Mouse (Mus musculus): ENCODE data around the gene Olfr1028.

Olfr1028 gene

GRCm38 (mm10) chr2:85950137-85950536 lies at the start of gene Olfr1028:
TSS of gene Olfr1028 (plus strand) at chr2:85950437.
- no peak for DNase-seq

DNA sequence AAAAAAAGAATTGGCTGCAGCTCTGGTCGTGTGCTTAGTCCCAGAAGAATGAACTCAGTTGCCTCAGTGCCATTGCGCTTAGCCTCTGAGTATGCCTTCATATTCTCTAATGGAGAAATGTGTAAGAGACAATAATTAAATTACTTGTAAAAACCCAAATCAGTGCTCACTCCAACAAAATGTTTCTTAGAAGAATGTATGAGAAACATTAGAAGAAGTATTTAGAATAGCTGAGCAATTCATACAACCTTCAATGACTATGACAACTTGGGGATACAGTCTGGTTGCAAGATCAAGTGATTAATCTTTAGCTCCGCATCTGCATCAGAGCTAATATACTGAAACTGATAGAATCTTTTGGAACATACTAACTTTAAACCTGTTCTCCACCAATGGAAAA lies 45.3 kb upstream of the Olfr1028 start, which contains the start of gene Olfr1024:
Gene Olfr1024, minus strand, starts transcription at position 101 of the 400 bp plus-strand sequence.
- no peak for DNase-seq

GRCm38 (mm10) chr2:85913197-85913596 lies 37.0 kb upstream of the Olfr1028 start:
- no peak for DNase-seq

DNA sequence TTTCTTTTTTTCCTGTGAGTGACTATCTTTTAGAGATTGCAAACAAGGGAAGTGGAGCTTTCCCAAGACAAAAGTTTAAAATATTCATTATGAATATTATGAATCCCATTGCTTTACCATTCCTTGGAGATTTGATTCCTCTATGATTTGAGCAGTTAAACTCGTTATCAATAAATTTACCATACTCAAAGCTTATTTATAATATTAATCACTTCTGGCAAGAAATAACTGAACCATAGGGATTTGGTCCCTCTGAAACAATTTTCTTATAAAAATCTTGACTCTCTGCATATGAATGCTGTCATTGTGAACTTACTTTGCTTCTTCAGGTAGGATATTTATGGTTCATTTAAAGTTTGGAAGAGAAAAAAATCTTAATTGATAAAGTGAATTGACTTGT lies 35.3 kb upstream of the Olfr1028 start, which contains the start of gene Olfr1025-ps1:
Gene Olfr1025-ps1, plus strand, starts transcription at position 301 of the 400 bp plus-strand sequence.
- no peak for DNase-seq

GRCm38 (mm10) chr2:85921258-85921657 lies 29.0 kb upstream of the Olfr1028 start, which contains the start of gene Olfr1026:
TSS of gene Olfr1026 (plus strand) at chr2:85921558.
- no peak for DNase-seq

GRCm38 (mm10) chr2:85973595-85973994 lies 23.4 kb downstream of the Olfr1028 start, which contains the start of gene Olfr1029:
TSS of gene Olfr1029 (plus strand) at chr2:85973895.
- DNase-seq, result no peak

- no peak for DNase-seq
These were observed 28.7 kb downstream of the Olfr1028 start, which contains the start of gene Olfr1030 for GRCm38 (mm10) chr2:85978976-85979375. TSS of gene Olfr1030 (plus strand) at chr2:85979276.

DNA sequence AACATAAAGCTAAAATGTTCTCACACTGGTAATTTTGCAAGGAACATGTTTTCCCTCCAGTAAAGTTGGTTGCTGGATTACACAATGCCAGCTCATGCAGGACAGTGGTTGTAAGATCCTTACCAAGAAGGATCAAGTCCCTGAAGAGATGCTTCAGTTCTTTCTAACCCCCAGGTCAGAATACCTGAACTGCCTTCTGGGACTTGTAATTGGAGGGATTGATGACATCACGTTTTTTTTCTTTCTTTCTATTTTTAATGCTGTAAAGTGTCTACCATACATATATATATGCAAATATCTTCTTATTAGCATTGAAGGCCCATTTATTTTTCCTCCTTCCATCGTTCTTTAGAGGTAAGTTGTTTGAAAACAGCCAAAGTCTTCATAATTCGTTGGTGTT lies 39.8 kb downstream of the Olfr1028 start, which contains the start of gene Olfr1031:
Gene Olfr1031, plus strand, starts transcription at position 301 of the 400 bp plus-strand sequence.
- DNase-seq, result no peak
